Mouse (Mus musculus) MEL (cell line): ENCODE results near the gene Tpx2. TPM values are rescaled to one million over a fixed set of nuclear protein-coding genes. Genes with fewer than 3 reads are reported as not detected.

ENCODE experiments used
- DNase-seq: peaks from one replicate; pipeline ENCODE4 v3.0.0; 2011; ENCODE audit warnings: low read depth, low spot score
- H3K27ac ChIP-seq: 2 replicates; pipeline ENCODE4 v1.5.1; 2012; ENCODE audit warnings: low read depth, mild to moderate bottlenecking, control low read depth, low read length, moderate library complexity; ENCODE audit not compliant: control insufficient read depth
- H3K27me3 ChIP-seq, 2 experiments: fragments of 150-350 bp in 1 of 2; sonication (generic) in 1 of 2; 2 replicates each; pipeline ENCODE4 v1.6.1; 2012; ENCODE audit warnings: low read length in 2 of 2, mild to moderate bottlenecking in 2 of 2, improper control_type of control experiment in 1 of 2, moderate library complexity in 1 of 2; ENCODE audit not compliant: insufficient read depth in 2 of 2, control insufficient read depth in 1 of 2
- H3K36me3 ChIP-seq, 2 experiments: 2 replicates each; pipeline ENCODE4 v1.6.1; 2012 to 2014; ENCODE audit warnings: low read length in 2 of 2, improper control_type of control experiment in 1 of 2, inconsistent platforms in 1 of 2, mild to moderate bottlenecking in 1 of 2; ENCODE audit not compliant: insufficient read depth in 2 of 2, control insufficient read depth in 1 of 2
- H3K4me1 ChIP-seq, 2 experiments: fragments of 150-350 bp in 1 of 2; sonication (generic) in 1 of 2; 2 replicates each; pipeline ENCODE4 v1.6.1; 2012; ENCODE audit warnings: low read length in 2 of 2, improper control_type of control experiment in 1 of 2, mild to moderate bottlenecking in 1 of 2; ENCODE audit not compliant: insufficient read depth in 2 of 2, control insufficient read depth in 1 of 2
- H3K4me3 ChIP-seq, 2 experiments: fragments of 150-350 bp in 1 of 2; sonication (generic) in 1 of 2; 2 replicates each; pipeline ENCODE4 v1.5.1; 2012; ENCODE audit warnings: low read depth in 2 of 2, low read length in 2 of 2, mild to moderate bottlenecking in 2 of 2, moderate library complexity in 2 of 2, control low read depth in 1 of 2, improper control_type of control experiment in 1 of 2; ENCODE audit not compliant: control insufficient read depth in 1 of 2, insufficient read depth in 1 of 2
- H3K79me2 ChIP-seq: 2 replicates; pipeline ENCODE4 v1.6.1; 2012; ENCODE audit warnings: mild to moderate bottlenecking, low read length, moderate library complexity; ENCODE audit not compliant: control insufficient read depth, poor library complexity, insufficient read depth
- H3K9ac ChIP-seq: 2 replicates; pipeline ENCODE4 v1.6.1; 2012; ENCODE audit warnings: low read depth, mild to moderate bottlenecking, control low read depth, low read length, moderate library complexity; ENCODE audit not compliant: control insufficient read depth, poor library complexity, severe bottlenecking
- H3K9me3 ChIP-seq: fragments of 150-350 bp; sonication (generic); replicated peaks from 2 replicates; pipeline ENCODE4 v1.6.1; 2012; ENCODE audit warnings: mild to moderate bottlenecking, low read length, improper control_type of control experiment, moderate library complexity; ENCODE audit not compliant: insufficient read depth
- CTCF ChIP-seq, 3 experiments: IDR thresholded peaks in 2 of 3; conservative IDR thresholded peaks in 1 of 3; 2 replicates each; pipeline ENCODE4 v1.5.1; 2011 to 2012; ENCODE audit warnings: low read length in 3 of 3, low read depth in 2 of 3, mild to moderate bottlenecking in 2 of 3, improper control_type of control experiment in 1 of 3, inconsistent platforms in 1 of 3, mixed read lengths in 1 of 3, moderate library complexity in 1 of 3; ENCODE audit not compliant: control insufficient read depth in 1 of 3, insufficient read depth in 1 of 3, poor library complexity in 1 of 3, severe bottlenecking in 1 of 3
- E2F4 ChIP-seq: IDR thresholded peaks from 2 replicates; pipeline ENCODE4 v1.6.1; 2011; ENCODE audit warnings: low read depth, low read length, improper control_type of control experiment, borderline replicate concordance
- ELF1 ChIP-seq: IDR thresholded peaks from 2 replicates; pipeline ENCODE4 v1.6.1; 2014; ENCODE audit warnings: low read depth, mild to moderate bottlenecking, inconsistent platforms, low read length, improper control_type of control experiment, moderate library complexity
- ETS1 ChIP-seq: IDR thresholded peaks from 2 replicates; pipeline ENCODE4 v1.6.1; 2012; ENCODE audit warnings: low read depth, mild to moderate bottlenecking, inconsistent platforms, low read length, improper control_type of control experiment, moderate library complexity
- HCFC1 ChIP-seq: IDR thresholded peaks from 2 replicates; pipeline ENCODE4 v1.6.1; 2012; ENCODE audit warnings: low read depth, mild to moderate bottlenecking, inconsistent platforms, low read length, improper control_type of control experiment, moderate library complexity
- JUND ChIP-seq: IDR thresholded peaks from 2 replicates; pipeline ENCODE4 v1.6.1; 2011; ENCODE audit warnings: low read depth, mild to moderate bottlenecking, improper control_type of control experiment, low read length
- KAT2A ChIP-seq: conservative IDR thresholded peaks from 2 replicates; pipeline ENCODE4 v1.6.1; 2012; ENCODE audit warnings: low read depth, low read length, improper control_type of control experiment, inconsistent platforms
- MAX ChIP-seq: IDR thresholded peaks from 2 replicates; pipeline ENCODE4 v1.6.1; 2011; ENCODE audit warnings: low read length, improper control_type of control experiment
- MAZ ChIP-seq: IDR thresholded peaks from 2 replicates; pipeline ENCODE4 v1.6.1; 2012; ENCODE audit warnings: low read depth, mild to moderate bottlenecking, inconsistent platforms, low read length, improper control_type of control experiment
- MEF2A ChIP-seq: IDR thresholded peaks from 2 replicates; pipeline ENCODE4 v1.6.1; 2014; ENCODE audit warnings: low read depth, mild to moderate bottlenecking, inconsistent platforms, low read length, improper control_type of control experiment; ENCODE audit not compliant: poor library complexity, insufficient replicate concordance, severe bottlenecking; ENCODE audit errors: extremely low read depth
- MXI1 ChIP-seq: IDR thresholded peaks from 2 replicates; pipeline ENCODE4 v1.6.1; 2011; ENCODE audit warnings: mild to moderate bottlenecking, low read depth, low read length, improper control_type of control experiment
- MYB ChIP-seq: IDR thresholded peaks from 2 replicates; pipeline ENCODE4 v1.6.1; 2011; ENCODE audit warnings: mild to moderate bottlenecking, low read depth, low read length, improper control_type of control experiment
- MYC ChIP-seq: IDR thresholded peaks from 2 replicates; pipeline ENCODE4 v1.6.1; 2011; ENCODE audit warnings: low read depth, mild to moderate bottlenecking, low read length, improper control_type of control experiment, moderate library complexity
- POLR2AphosphoS2 ChIP-seq: IDR thresholded peaks from 2 replicates; pipeline ENCODE4 v1.6.1; 2011; ENCODE audit warnings: low read length, improper control_type of control experiment
- RAD21 ChIP-seq: IDR thresholded peaks from 2 replicates; pipeline ENCODE4 v1.6.1; 2011; ENCODE audit warnings: mild to moderate bottlenecking, low read depth, low read length, improper control_type of control experiment
- RCOR1 ChIP-seq: IDR thresholded peaks from 2 replicates; pipeline ENCODE4 v1.6.1; 2012; ENCODE audit warnings: low read depth, mild to moderate bottlenecking, inconsistent platforms, low read length, improper control_type of control experiment
- SIN3A ChIP-seq: IDR thresholded peaks from 2 replicates; pipeline ENCODE4 v1.6.1; 2012; ENCODE audit warnings: low read length, improper control_type of control experiment, inconsistent platforms
- SMC3 ChIP-seq: IDR thresholded peaks from 2 replicates; pipeline ENCODE4 v1.6.1; 2011; ENCODE audit warnings: low read depth, low read length, improper control_type of control experiment
- TBP ChIP-seq: IDR thresholded peaks from 2 replicates; pipeline ENCODE4 v1.8.0; 2011; ENCODE audit warnings: low read depth, low read length, improper control_type of control experiment
- USF1 ChIP-seq: IDR thresholded peaks from 2 replicates; pipeline ENCODE4 v1.6.1; 2014; ENCODE audit warnings: low read depth, mild to moderate bottlenecking, inconsistent platforms, low read length, improper control_type of control experiment, moderate library complexity
- ZKSCAN1 ChIP-seq: IDR thresholded peaks from 2 replicates; pipeline ENCODE4 v1.6.1; 2012; ENCODE audit warnings: low read depth, mild to moderate bottlenecking, inconsistent platforms, low read length, improper control_type of control experiment, moderate library complexity
- ZNF384 ChIP-seq: IDR thresholded peaks from 2 replicates; pipeline ENCODE4 v1.6.1; 2012; ENCODE audit warnings: low read depth, mild to moderate bottlenecking, inconsistent platforms, low read length, improper control_type of control experiment
- polyA plus RNA-seq, 2 experiments: library from polyadenylated mRNA; stranded (reverse) in 1 of 2; unstranded in 1 of 2; fragments of >175 nt in 1 of 2; fragments of >200 nt in 1 of 2; gene quantifications; 2 replicates each; pipeline versions ENCODE4 v1.2.1 to v1.2.4; 2012; ENCODE audit warnings: low replicate concordance in 2 of 2, low read depth in 1 of 2; ENCODE audit not compliant: insufficient read length in 2 of 2, insufficient read depth in 1 of 2, missing spikeins in 1 of 2
- total RNA-seq: library from RNA; depleted of rRNA; stranded (reverse); fragments of 300-350 nt; gene quantifications from 2 replicates; pipeline ENCODE4 v1.2.3, GENCODE M21; 2012

Gene Tpx2
- total and polyA plus RNA-seq, 3 experiments: 59.3 to 131 TPM; not detected in 1

GRCm38 (mm10) chr2:152907114-152907943 lies 59.6 kb downstream of the Tpx2 start:
- DNase-seq: no peak
- no peak for TF ChIP-seq KAT2A
- no peak for TF ChIP-seq RCOR1
- TF ChIP-seq USF1: no peak
- TF ChIP-seq ZKSCAN1: no peak
- no peak for TF ChIP-seq MYC
- TF ChIP-seq ELF1: no peak
- no peak for TF ChIP-seq MXI1
- TF ChIP-seq MEF2A: no peak
- no peak for TF ChIP-seq SMC3
- TF ChIP-seq SIN3A: no peak
- no peak for TF ChIP-seq JUND
- TF ChIP-seq ZNF384: no peak
- no peak for TF ChIP-seq MYB
- Histone ChIP-seq H3K79me2 (no peaks in the 10 kb centered on the region), H3K4me1 (no peaks in the 10 kb centered on the region), H3K9ac (no peak overlapping the region), H3K36me3 (no peaks in the 10 kb centered on the region), H3K27ac (no peak overlapping the region), H3K4me3 (no peak overlapping the region), H3K27me3 (peaks cover 0 to 1% of the 10 kb centered on the region in 2 experiments; a peak in 2 of 4 replicates), H3K9me3 (no peaks in the 10 kb centered on the region)

GRCm38 (mm10) chr2:152909848-152910247 lies 62.1 kb downstream of the Tpx2 start:
- Histone ChIP-seq H3K36me3 (no peaks in the 10 kb centered on the region), H3K4me3 (no peak overlapping the region), H3K27ac (no peak overlapping the region), H3K9ac (no peak overlapping the region), H3K9me3 (no peaks in the 10 kb centered on the region), H3K79me2 (no peaks in the 10 kb centered on the region), H3K4me1 (peaks cover 0 to 3% of the 10 kb centered on the region in 2 experiments; a peak in 2 of 4 replicates), H3K27me3 (peaks cover 0 to 1% of the 10 kb centered on the region in 2 experiments; a peak in 2 of 4 replicates)
- TF ChIP-seq MAZ (no peak), CTCF (IDR thresholded peaks at IDR 0.05 in 2 of 3, conservative IDR thresholded peaks at IDR 0.05 in 1 of 3; ENCODE audit: control insufficient read depth in 1 of 3, insufficient read depth in 1 of 3, low read depth in 2 of 3, low read length in 3 of 3, poor library complexity in 1 of 3, severe bottlenecking in 1 of 3) (no peak), ELF1 (no peak), ZKSCAN1 (no peak), KAT2A (no peak), MYB (no peak), POLR2AphosphoS2 (no peak), RCOR1 (no peak), MEF2A (no peak), HCFC1 (no peak), SMC3 (no peak), RAD21 (no peak), USF1 (no peak), MAX (no peak), E2F4 (no peak), TBP (no peak), ETS1 (no peak), MYC (no peak)
- no peak for DNase-seq
